Mouse (Mus musculus) CH12.LX (cell line): ENCODE data around the gene C130026I21Rik. TPM values are rescaled to one million over a fixed set of nuclear protein-coding genes. Genes with fewer than 3 reads are reported as not detected.
A peak's percentile ranks its signal among the peaks of the same experiment; 100 is the strongest.
"Not testable (repeated sequence)": the region's sequence is repeated elsewhere in the genome, so short reads cannot be mapped to it uniquely, and the experiment has no call there.

Source experiments
- DNase-seq: peaks from one replicate; pipeline ENCODE4 v3.0.0-alpha.2; 2013; ENCODE audit errors: extremely low read depth
- H3K27ac ChIP-seq: 2 replicates; pipeline ENCODE4 v1.5.1; 2012; ENCODE audit warnings: low read depth, mild to moderate bottlenecking, control low read depth, moderate library complexity; ENCODE audit not compliant: insufficient read depth
- H3K27me3 ChIP-seq: replicated peaks from 2 replicates; pipeline ENCODE3; 2012; ENCODE audit warnings: inconsistent platforms
- H3K36me3 ChIP-seq, 2 experiments: replicated peaks in 1 of 2; 2 replicates each; pipeline versions ENCODE3 to v1.6.1; 2012; ENCODE audit warnings: inconsistent platforms in 1 of 2, low read length in 1 of 2, mild to moderate bottlenecking in 1 of 2, mixed read lengths in 1 of 2, moderate library complexity in 1 of 2; ENCODE audit not compliant: control insufficient read depth in 1 of 2, insufficient read depth in 1 of 2
- H3K4me1 ChIP-seq, 2 experiments: 2 replicates each; pipeline ENCODE4 v1.6.1; 2012; ENCODE audit warnings: inconsistent platforms in 1 of 2, moderate library complexity in 1 of 2; ENCODE audit not compliant: insufficient read depth in 2 of 2, control insufficient read depth in 1 of 2
- H3K4me2 ChIP-seq: 2 replicates; pipeline ENCODE4 v1.6.1; 2012; ENCODE audit warnings: low read depth, mild to moderate bottlenecking, control low read depth; ENCODE audit not compliant: poor library complexity, insufficient read depth, severe bottlenecking
- H3K4me3 ChIP-seq, 3 experiments: fragments of 150-350 bp in 1 of 3; sonication (generic) in 1 of 3; replicated peaks in 1 of 3; 2 replicates each; pipeline versions ENCODE3 to v1.5.1; 2011 to 2012; ENCODE audit warnings: low read depth in 2 of 3, low read length in 2 of 3, mild to moderate bottlenecking in 2 of 3, moderate library complexity in 2 of 3, control low read depth in 1 of 3, improper control_type of control experiment in 1 of 3, inconsistent platforms in 1 of 3, mixed read lengths in 1 of 3; ENCODE audit not compliant: poor library complexity in 1 of 3
- H3K79me2 ChIP-seq: replicated peaks from 2 replicates; pipeline ENCODE4 v1.6.1; 2012; ENCODE audit warnings: mild to moderate bottlenecking, moderate library complexity; ENCODE audit not compliant: control insufficient read depth, poor library complexity, insufficient read depth, severe bottlenecking; ENCODE audit errors: extremely low read depth
- H3K9ac ChIP-seq: 2 replicates; pipeline ENCODE4 v1.6.1; 2012; ENCODE audit warnings: low read depth, mild to moderate bottlenecking, control low read depth, moderate library complexity; ENCODE audit not compliant: insufficient read depth
- H3K9me3 ChIP-seq: replicated peaks from 2 replicates; pipeline ENCODE3; 2012; ENCODE audit warnings: low read length, inconsistent platforms, mixed read lengths
- CTCF ChIP-seq, 2 experiments: IDR thresholded peaks in 1 of 2; conservative IDR thresholded peaks in 1 of 2; 2 replicates each; pipeline ENCODE4 v1.5.1; 2011 to 2012; ENCODE audit warnings: low read depth in 2 of 2, low read length in 2 of 2, improper control_type of control experiment in 1 of 2, inconsistent platforms in 1 of 2, mild to moderate bottlenecking in 1 of 2, moderate library complexity in 1 of 2
- dilution Hi-C: fragments of 300-500 bp; cut with MboI; formaldehyde crosslinking; loops from 2 replicates; pipeline ENCODE4 v1.14.3; 2020; ENCODE audit warnings: low sequenced_read_pairs; ENCODE audit not compliant: extremely low pct_unique_long_range_greater_than_20kb, extremely low pct_ligation_motif_present
- in situ Hi-C: fragments of 300-500 bp; cut with MboI; formaldehyde crosslinking; loops from 3 replicates; pipeline ENCODE4 v1.14.3; 2019; ENCODE audit warnings: low sequenced_read_pairs, low pct_ligation_motif_present, low pct_unique_long_range_greater_than_20kb, mixed read lengths
- polyA plus RNA-seq: library from polyadenylated mRNA; unstranded; fragments of >175 nt; gene quantifications from 2 replicates; pipeline ENCODE4 v1.2.1, GENCODE M21; 2012; ENCODE audit warnings: low read depth; ENCODE audit not compliant: insufficient read length
- total RNA-seq, 2 experiments: library from RNA; depleted of rRNA; stranded (reverse); fragments of 300-350 nt in 1 of 2; fragments of >200 nt in 1 of 2; gene quantifications; 2 replicates each; pipeline ENCODE4 v1.2.3; 2012 to 2014

The C130026I21Rik gene
- total and polyA plus RNA-seq, 3 experiments, result 175 to 398 (median 379) TPM

DNA sequence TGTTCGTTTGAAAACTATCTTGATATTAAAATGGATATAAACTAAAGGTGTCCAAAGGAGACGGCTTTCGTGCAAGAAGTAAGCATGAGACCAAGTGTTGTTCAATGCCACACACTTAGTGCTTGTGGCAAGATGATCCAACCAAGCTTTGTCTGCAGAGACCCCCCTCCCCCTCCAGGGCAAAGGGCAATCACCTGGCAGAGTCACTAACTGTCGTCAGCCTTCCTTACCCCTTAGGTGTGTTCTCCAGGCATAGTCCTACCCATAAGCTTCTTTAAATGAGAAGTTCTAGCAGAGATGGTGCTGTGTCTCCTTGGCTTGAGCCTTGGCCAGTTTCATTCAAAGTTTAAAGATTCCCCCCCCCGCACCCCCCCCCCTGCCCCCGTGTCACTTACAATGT, 152.8 kb downstream of the C130026I21Rik start:
- H3K79me2 ChIP-seq, H3K27ac ChIP-seq, H3K36me3 ChIP-seq, H3K9ac ChIP-seq, H3K9me3 ChIP-seq, H3K4me3 ChIP-seq, H3K27me3 ChIP-seq, H3K4me1 ChIP-seq, DNase-seq, in situ Hi-C loops, H3K4me2 ChIP-seq, dilution Hi-C loops: not testable (repeated sequence)

DNA sequence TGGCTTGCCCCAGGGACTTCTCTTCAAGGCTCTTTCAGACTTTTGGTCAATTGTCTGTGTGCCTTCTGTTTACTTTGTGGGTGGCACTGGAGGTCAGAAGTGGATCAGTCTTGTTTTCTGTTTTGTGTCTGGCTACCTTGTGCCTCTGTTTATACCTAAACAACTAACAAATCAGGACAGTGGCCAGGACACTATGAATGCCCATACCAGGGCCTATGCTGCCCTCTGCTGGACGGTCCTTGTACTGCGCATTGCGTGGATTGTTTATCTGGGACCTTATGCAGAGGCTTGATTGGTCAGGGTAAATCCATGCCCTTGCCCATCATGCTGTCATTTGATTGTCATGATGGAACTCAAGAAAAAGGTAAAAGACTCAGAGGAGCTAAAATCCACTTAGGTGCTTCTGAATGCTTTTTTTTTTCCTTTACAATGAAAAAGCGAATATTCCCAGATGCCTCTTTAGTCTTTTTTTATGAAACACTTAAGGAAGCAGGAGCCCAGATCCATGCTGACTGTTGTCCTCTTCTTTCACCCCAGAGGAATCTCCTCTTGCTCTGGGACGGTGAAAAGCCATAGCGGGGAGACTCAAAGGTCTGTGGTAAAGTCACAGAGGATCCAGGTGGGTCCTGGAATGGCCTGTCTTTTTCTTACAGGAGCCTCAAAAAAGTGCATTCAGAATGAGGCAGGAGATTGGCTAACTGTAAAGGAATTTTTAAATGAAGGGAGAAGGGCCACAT, 155.5 kb downstream of the C130026I21Rik start:
- H3K4me2 ChIP-seq, H3K4me3 ChIP-seq, dilution Hi-C loops, H3K9ac ChIP-seq, H3K9me3 ChIP-seq, H3K36me3 ChIP-seq, DNase-seq, in situ Hi-C loops, H3K27me3 ChIP-seq, H3K27ac ChIP-seq, H3K79me2 ChIP-seq, H3K4me1 ChIP-seq: not testable (repeated sequence)
- TF ChIP-seq CTCF (conservative IDR thresholded peaks at IDR 0.05 in 1 of 2, IDR thresholded peaks at IDR 0.05 in 1 of 2; ENCODE audit: low read depth in 2 of 2, low read length in 2 of 2), result peak in 1 of 2 experiments; percentile 17; a peak in 2 of 4 replicates

DNA sequence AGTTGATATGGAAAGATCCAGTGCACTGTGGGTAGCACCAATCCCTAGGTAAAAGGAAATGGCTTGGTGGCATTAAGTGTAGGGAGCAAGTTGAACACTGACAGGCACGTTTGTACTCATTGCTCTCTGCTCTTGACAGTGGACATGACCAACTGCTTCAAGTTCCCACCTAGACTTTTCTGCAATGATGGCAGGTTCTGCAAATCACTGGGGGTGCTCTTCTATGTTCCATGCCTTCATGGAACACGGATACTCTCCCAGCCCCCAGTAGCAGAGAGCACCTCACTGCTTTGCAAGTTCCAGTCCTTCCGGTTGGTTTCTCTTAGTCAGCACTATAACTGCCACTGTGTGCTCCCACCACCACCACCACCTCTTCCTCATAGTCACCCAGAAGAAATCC, 156.3 kb downstream of the C130026I21Rik start:
- H3K9ac ChIP-seq, H3K27me3 ChIP-seq, H3K4me3 ChIP-seq, H3K9me3 ChIP-seq, H3K36me3 ChIP-seq, in situ Hi-C loops, dilution Hi-C loops, H3K79me2 ChIP-seq, H3K4me1 ChIP-seq, H3K4me2 ChIP-seq: not testable (repeated sequence)
- peak overlapping the region; percentile 32; the same call in 1 of the 2 replicates for H3K27ac ChIP-seq
- DNase-seq, result peak; percentile 39

DNA sequence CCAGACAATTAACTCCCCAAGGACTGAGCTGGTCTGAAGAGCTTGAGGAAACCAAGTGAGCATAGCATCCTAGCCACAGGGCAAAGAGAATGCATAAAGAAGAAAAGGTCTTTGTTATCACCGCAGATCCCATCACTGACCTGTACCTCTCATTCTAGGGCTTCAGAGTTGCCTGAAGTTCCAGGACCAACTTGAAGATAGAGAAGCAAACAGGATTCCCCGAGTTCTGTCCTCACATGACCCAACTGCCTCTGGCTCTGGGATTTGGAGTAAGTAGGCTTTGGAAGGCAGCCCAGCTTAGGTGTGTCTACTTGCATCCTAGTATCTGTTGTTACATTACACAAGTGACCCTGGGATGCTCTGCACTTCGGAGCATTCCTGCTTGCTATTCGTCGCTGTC, 157.5 kb downstream of the C130026I21Rik start:
- H3K27me3 ChIP-seq, in situ Hi-C loops, H3K9ac ChIP-seq, dilution Hi-C loops, H3K79me2 ChIP-seq, DNase-seq, H3K4me1 ChIP-seq, H3K36me3 ChIP-seq, H3K27ac ChIP-seq, H3K9me3 ChIP-seq: not testable (repeated sequence)
- Histone ChIP-seq H3K4me3 (peak overlapping the region in 1 of 3 experiments; percentile 22), H3K4me2 (0 out of 2 replicates have a peak overlapping the region, but pooled peaks have one; percentile 16)
